Mouse (Mus musculus) adrenal gland, postnatal 14 days (tissue): ENCODE measurements around the gene Lap3. TPM values are rescaled to one million over a fixed set of nuclear protein-coding genes. Genes with fewer than 3 reads are reported as not detected.

Source experiments
- total RNA-seq: library from RNA; stranded (reverse); gene quantifications from 2 replicates; pipeline ENCODE4 v1.2.3, GENCODE M21; 2021

The Lap3 gene
- total RNA-seq, 1 experiment from 2014 or later = 89.3 TPM

Other genes with a start within 250 kb of the Lap3 start
- gene Qdpr, start 43.1 kb upstream of the Lap3 start, total RNA-seq = 140 and 142 TPM in 2 replicates
- gene Clrn2, start 39.6 kb upstream of the Lap3 start, total RNA-seq = not detected in 2 replicates
- gene Med28, start 26.9 kb downstream of the Lap3 start, total RNA-seq = 75.0 and 75.8 TPM in 2 replicates
- 0.74 and 1.2 TPM in 2 replicates for gene Fam184b, start 146.2 kb downstream of the Lap3 start, total RNA-seq
- 7.6 and 9.8 TPM in 2 replicates for gene Ncapg, start 176.5 kb downstream of the Lap3 start, total RNA-seq